Mouse (Mus musculus): ENCODE data around the gene Gemin4. TPM values are rescaled to one million over a fixed set of nuclear protein-coding genes. Genes with fewer than 3 reads are reported as not detected.

The Gemin4 gene
- polyA plus RNA-seq, 1 experiment = 11.3 TPM

DNA sequence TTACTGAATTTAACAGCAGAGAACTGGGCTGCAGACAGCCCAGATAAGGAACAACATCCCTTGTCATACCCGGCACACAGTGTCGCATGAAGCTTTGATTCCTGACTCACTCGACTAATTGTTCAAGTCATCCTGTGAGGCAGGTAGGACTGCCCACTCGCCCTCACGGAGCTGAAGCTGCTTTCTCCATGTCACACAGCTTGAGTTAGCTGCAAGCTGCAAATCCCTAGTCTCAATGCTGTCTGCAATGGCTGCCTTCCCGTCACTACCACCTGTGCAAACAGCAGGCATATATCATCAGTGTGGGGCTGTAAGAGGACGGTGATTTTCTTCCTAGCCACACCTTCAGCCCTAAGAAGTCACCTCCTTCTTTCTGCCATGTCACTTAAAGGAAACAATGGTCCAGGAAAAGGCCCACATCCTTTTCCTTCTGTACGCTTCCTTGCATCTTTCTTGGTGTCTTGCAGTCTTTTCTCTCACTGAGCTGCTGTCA lies 20.4 kb downstream of the Gemin4 start:
- Histone ChIP-seq H3K27ac (ENCODE audit: insufficient read depth, low read length) (no peak overlapping the region), H3K4me3 (ENCODE audit: insufficient read depth, low read length) (no peak overlapping the region), H3K4me1 (ENCODE audit: control insufficient read depth, insufficient read depth, low read length) (no peaks in the 10 kb centered on the region)
- TF ChIP-seq CTCF (IDR thresholded peaks at IDR 0.05; ENCODE audit: borderline replicate concordance, insufficient read depth, low read length) = no peak
- TF ChIP-seq POLR2A (IDR thresholded peaks at IDR 0.05; ENCODE audit: low read depth, low read length) = no peak

DNA sequence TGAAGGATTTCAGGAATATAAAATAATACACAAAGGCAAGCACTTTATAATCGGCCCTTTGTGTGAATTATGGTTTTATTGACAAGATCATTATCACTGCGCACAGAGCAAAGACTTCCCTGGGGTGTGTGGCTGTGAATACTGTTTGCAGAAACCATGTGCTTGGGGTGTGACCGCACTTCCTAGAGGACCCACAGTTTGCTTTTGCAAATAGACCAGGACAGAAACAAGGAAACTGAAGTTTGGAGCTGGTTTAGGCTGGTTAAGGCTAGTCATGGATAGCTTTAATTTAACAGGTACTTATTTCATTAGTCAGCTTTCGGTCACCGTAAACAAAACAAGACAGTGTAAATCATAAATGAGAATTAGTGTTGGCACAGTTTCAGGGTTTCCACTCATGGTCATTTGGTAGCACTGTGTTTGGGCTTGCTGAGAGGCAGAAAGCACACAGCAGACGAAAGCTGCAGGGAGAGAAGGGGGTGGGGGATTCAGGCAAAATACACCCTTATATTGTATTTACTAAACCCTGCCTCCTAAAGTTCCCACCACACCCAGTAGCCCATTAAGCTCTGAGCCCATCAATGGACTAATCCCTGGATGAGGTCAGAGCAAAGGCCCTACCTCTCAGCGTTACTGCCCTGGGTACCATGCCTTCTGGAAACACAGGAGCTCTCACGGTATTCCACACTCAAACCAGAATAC lies 21.0 kb downstream of the Gemin4 start:
- H3K4me3 ChIP-seq (ENCODE audit: insufficient read depth, low read length) = no peak overlapping the region
- TF ChIP-seq POLR2A (IDR thresholded peaks at IDR 0.05; ENCODE audit: low read depth, low read length) (no peak), CTCF (IDR thresholded peaks at IDR 0.05; ENCODE audit: borderline replicate concordance, insufficient read depth, low read length) (no peak)
- no peaks in the 10 kb centered on the region for H3K4me1 ChIP-seq (ENCODE audit: control insufficient read depth, insufficient read depth, low read length)
- no peak overlapping the region for H3K27ac ChIP-seq (ENCODE audit: insufficient read depth, low read length)

DNA sequence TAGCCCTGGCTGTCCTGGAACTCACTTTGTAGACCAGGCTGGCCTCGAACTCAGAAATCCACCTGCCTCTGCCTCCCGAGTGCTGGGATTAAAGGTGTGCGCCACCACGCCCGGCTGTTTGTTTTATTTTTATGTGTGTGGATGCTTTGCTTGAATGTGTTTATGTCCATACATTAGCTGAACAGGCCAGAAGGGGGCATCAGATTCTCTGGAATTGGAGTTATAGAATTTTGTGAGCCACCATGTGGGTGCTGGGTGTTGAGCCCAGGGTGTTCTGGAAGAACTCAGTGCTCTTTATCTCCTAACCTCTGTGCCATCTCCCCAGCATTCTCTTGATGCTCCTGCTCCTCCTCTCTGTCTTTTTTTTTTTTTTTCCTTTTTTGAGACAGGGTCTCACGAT lies 30.6 kb downstream of the Gemin4 start:
- Histone ChIP-seq H3K4me1 (ENCODE audit: control insufficient read depth, insufficient read depth, low read length) (no peaks in the 10 kb centered on the region), H3K27ac (ENCODE audit: insufficient read depth, low read length) (no peak overlapping the region), H3K4me3 (ENCODE audit: insufficient read depth, low read length) (no peak overlapping the region)
- TF ChIP-seq CTCF (IDR thresholded peaks at IDR 0.05; ENCODE audit: borderline replicate concordance, insufficient read depth, low read length) = no peak
- TF ChIP-seq POLR2A (IDR thresholded peaks at IDR 0.05; ENCODE audit: low read depth, low read length) = no peak

DNA sequence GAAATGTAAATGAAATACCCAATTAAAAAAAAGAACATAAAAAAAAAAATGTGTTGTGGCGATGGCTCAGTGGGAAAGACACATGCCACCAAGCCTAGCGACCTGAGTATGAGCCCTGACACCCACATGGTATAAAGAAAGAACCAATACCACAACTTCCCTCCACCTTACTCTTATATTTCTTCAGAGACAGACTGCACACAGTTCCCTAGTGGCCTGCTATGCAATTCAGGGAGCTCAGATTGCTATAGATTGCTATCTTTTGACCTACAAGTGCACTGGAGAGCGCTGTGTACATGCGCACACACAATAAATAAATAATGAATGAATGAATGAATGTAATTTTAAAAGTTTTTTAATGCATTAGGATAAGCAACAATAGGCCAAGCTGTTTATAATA lies 33.7 kb downstream of the Gemin4 start:
- H3K27ac ChIP-seq (ENCODE audit: insufficient read depth, low read length) = no peak overlapping the region

DNA sequence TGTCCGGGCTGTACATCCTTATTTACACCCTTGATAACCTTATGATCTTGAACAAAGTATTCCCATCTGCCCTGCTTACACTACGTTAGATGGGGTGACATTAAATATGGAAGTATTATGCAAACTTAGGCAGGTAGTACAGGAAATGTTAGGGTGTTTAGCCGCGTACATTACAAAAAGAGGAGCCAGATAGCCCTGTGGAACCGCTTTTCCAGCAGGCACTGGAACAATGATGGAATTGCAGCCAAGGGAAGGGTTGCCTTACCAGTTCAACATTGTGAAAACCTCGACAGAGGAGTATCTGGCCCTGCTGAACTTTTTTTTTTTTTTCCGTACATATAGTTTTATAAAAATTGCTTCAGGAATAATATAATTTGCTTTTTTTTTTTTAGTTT lies 37.3 kb downstream of the Gemin4 start:
- Histone ChIP-seq H3K4me3 (ENCODE audit: insufficient read depth, low read length) (peak overlapping the region; percentile 78), H3K27ac (ENCODE audit: insufficient read depth, low read length) (no peak overlapping the region), H3K4me1 (ENCODE audit: control insufficient read depth, insufficient read depth, low read length) (no peaks in the 10 kb centered on the region)
- TF ChIP-seq POLR2A (IDR thresholded peaks at IDR 0.05; ENCODE audit: low read depth, low read length) (no peak), CTCF (IDR thresholded peaks at IDR 0.05; ENCODE audit: borderline replicate concordance, insufficient read depth, low read length) (no peak)

More for the DNA sequence above, 33.7 kb downstream of the Gemin4 start:
- Histone ChIP-seq H3K4me3 (ENCODE audit: insufficient read depth, low read length) (no peak overlapping the region), H3K4me1 (ENCODE audit: control insufficient read depth, insufficient read depth, low read length) (no peaks in the 10 kb centered on the region)
- TF ChIP-seq POLR2A (IDR thresholded peaks at IDR 0.05; ENCODE audit: low read depth, low read length) (no peak), CTCF (IDR thresholded peaks at IDR 0.05; ENCODE audit: borderline replicate concordance, insufficient read depth, low read length) (no peak)

DNA sequence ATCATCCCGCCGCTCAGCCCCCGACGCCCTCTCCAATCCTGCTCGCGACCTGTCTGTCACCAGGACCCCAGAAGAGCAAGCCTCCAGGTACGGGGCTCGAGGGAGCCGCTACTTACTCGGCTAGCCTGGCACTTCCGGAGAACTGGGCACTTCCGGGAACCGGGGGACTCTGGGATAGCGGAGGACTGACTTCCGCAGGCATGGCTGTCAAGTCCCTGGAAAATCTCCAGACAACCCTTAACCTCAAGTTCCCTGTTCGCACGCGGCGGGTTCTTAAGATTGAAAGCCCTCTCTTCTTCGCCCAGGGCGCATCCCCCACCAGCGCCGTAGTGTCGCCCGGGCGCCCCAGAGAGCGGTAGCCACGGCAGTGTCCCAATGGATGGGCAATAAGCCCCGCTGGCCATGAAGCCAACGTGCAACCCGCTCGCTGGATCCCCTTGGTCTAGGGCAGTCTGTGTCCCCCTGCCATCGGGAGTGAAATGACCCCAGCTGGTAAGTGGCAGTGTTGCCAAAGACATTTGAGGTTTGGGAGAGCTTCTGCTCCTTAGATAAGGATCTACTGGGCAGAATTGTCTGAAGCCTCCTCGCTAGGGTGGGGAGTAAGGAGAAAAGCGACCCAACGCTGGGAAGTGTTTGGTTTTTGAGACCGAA lies 37.8 kb downstream of the Gemin4 start, which contains the start of the genes Vps53 and Fam57a:
Gene Vps53 (minus strand): TSS at position 153 of the 651 bp plus-strand sequence.
Gene Fam57a (plus strand): TSS at position 177 of the 651 bp plus-strand sequence.
- TF ChIP-seq CTCF (IDR thresholded peaks at IDR 0.05; ENCODE audit: borderline replicate concordance, insufficient read depth, low read length) = no peak
- peak; percentile 62 for TF ChIP-seq POLR2A (IDR thresholded peaks at IDR 0.05; ENCODE audit: low read depth, low read length)
- H3K4me3 ChIP-seq (ENCODE audit: insufficient read depth, low read length) = peak within 1 kb of the TSS; percentile 78
- no peak within 1 kb of the TSS for H3K27ac ChIP-seq (ENCODE audit: insufficient read depth, low read length)
- H3K4me1 ChIP-seq (ENCODE audit: control insufficient read depth, insufficient read depth, low read length) = no peaks in the 10 kb centered on the region

DNA sequence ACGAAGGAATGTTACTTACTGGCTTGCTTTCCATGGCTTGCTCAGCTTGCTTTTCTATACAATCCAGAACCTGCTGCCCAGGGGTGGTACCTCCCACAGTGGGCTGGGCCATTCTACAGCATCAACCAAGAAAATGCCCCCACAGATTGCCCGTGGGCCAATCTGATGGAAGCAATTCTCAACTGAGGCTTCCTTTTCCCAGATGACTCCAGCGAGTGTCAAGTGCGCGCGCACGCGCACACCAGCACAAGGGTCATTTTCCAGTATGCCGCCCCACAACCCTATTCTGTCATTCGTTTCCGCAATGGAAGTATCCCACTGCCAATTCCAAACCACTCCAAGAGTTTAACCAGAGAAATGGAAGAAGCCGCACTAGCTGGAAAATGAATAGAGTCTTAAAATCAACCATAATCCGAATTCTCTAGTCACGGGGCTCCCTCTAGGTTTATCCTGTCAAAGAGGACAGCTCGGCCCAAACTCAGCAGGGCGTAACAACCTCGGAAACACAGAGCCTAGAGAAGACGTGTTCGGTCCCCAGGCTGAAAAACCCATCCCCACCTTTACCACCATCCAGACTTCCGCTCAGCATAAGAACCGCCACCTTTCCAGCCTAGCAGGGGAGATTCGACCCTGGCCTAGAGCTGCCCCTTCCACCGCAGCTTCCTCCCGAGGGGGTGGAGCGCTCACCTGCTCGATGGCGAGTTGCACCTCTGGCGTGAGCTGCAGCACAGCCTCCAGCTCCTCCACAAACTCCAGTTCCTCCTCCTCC lies 38.6 kb downstream of the Gemin4 start:
- Histone ChIP-seq H3K4me1 (ENCODE audit: control insufficient read depth, insufficient read depth, low read length) (no peaks in the 10 kb centered on the region), H3K4me3 (ENCODE audit: insufficient read depth, low read length) (peak overlapping the region; percentile 78), H3K27ac (ENCODE audit: insufficient read depth, low read length) (no peak overlapping the region)
- no peak for TF ChIP-seq POLR2A (IDR thresholded peaks at IDR 0.05; ENCODE audit: low read depth, low read length)
- no peak for TF ChIP-seq CTCF (IDR thresholded peaks at IDR 0.05; ENCODE audit: borderline replicate concordance, insufficient read depth, low read length)

DNA sequence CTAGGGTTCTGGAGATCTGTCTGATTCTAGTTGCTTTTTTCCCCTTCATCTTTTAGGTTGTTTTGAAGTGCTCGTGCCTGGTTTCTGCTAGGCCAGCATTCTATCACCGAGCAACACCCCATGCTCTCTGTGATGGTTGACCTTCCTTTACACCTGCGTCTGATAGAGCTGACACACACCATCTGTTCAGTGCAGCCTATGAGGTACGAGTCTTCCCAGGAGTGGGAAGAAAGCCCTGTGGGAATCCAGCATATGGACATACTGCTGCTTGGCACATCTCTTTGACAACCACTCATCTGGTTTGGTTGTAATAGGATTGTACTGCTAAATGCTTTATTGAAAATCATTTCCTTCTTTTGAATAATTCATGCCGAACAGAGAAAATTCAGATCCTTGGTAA lies 47.3 kb downstream of the Gemin4 start:
- H3K4me3 ChIP-seq (ENCODE audit: insufficient read depth, low read length) = no peak overlapping the region
- peaks cover 7% of the 10 kb centered on the region for H3K4me1 ChIP-seq (ENCODE audit: control insufficient read depth, insufficient read depth, low read length)
- TF ChIP-seq POLR2A (IDR thresholded peaks at IDR 0.05; ENCODE audit: low read depth, low read length) = no peak
- no peak for TF ChIP-seq CTCF (IDR thresholded peaks at IDR 0.05; ENCODE audit: borderline replicate concordance, insufficient read depth, low read length)
- H3K27ac ChIP-seq (ENCODE audit: insufficient read depth, low read length) = no peak overlapping the region

DNA sequence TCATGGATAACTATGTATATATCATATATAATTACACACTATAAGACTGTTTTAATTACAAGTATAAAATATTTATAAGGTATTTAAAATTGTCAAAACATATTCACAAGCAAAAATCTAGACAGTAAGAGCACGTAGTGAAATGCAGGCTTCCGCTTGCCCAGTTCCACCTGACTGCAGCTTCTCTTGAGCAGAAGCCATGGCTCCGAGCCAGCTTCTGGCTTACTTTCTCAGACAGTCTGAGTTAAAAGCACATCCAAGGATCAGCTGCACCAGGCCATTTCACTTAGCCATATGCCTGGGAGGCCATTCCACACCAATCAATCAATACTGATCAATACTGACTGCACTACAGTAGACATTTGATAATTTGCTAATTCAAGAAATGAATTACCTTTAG lies 48.5 kb downstream of the Gemin4 start:
- TF ChIP-seq CTCF (IDR thresholded peaks at IDR 0.05; ENCODE audit: borderline replicate concordance, insufficient read depth, low read length) (no peak), POLR2A (IDR thresholded peaks at IDR 0.05; ENCODE audit: low read depth, low read length) (no peak)
- peaks cover 7% of the 10 kb centered on the region for H3K4me1 ChIP-seq (ENCODE audit: control insufficient read depth, insufficient read depth, low read length)
- no peak overlapping the region for H3K27ac ChIP-seq (ENCODE audit: insufficient read depth, low read length)
- no peak overlapping the region for H3K4me3 ChIP-seq (ENCODE audit: insufficient read depth, low read length)

Data from embryonic fibroblast, embryonic 13.5 days (primary cell).